Mouse (Mus musculus) adrenal gland, postnatal 36 days (tissue): ENCODE results near the gene Elovl6. TPM values are rescaled to one million over a fixed set of nuclear protein-coding genes. Genes with fewer than 3 reads are reported as not detected.

Experiments
- DNase-seq, 2 experiments: peaks; one replicate each; pipeline ENCODE4 v3.0.0; 2021; ENCODE audit warnings: mixed read lengths in 1 of 2
- total RNA-seq, 2 experiments: library from RNA; stranded (reverse); gene quantifications; 2 replicates each; pipeline ENCODE4 v1.2.3; 2021

Gene Elovl6
- total RNA-seq, 2 experiments from 2014 or later, result 90.1 to 91.1 TPM

DNA sequence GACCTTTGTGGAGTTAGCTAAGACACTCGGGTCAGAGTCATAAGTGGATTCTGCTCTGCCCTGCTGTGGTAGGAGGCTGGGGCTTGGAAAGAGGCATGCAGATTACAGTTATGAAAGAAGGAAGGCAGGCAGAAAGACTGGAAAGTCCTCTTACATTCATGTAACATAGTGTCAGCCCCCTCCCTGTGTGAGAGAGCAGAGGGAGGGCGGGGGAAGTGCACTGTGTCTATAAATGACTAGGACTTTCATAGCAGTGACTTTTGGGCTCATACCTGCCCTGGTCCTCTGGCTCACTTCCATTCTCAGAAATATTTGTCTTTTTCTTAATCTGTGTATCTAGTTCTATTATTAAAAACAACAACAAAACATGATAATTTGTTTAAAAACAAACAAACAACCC is 33.9 kb downstream of the Elovl6 start:
- no peak for DNase-seq

DNA sequence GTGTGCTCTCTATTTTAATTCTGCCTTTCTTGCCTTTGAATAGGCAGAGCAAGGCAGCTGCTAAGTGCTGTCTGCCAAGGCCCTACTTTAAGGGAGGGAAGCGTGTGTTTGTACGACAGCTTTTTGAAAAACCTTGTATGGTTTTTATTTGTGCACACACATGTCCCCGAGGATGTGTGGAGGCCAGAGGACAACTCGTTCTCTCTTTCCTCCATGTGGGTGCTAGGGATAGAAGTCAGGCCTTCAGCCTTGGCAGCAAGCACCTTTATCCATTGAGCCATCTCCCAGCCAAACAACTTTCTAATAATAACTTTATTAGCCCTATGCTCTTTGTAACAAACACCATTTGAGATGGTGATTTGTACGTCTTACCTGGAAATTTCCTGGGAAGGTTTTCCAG is 34.7 kb downstream of the Elovl6 start:
- no peak for DNase-seq

DNA sequence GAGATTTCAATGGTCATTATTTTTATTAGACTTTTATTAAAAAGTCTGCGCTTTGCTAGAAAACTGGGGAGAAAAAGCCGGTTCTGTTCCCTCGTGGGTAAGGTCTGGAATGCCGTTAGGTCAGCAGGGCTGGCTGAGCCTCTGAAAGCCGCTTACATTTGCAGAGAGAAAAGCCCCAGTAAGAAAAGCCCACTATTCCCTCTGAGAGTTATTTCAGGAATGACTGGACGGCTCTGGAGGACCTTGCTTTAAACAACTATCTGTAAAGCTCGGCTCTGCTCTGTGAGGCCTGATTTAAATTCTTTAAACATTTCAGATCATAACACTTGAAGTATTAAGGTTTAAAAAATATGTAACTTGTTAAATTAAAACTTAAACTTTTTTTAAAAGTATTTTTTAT is 36.4 kb downstream of the Elovl6 start:
- DNase-seq, result no peak

DNA sequence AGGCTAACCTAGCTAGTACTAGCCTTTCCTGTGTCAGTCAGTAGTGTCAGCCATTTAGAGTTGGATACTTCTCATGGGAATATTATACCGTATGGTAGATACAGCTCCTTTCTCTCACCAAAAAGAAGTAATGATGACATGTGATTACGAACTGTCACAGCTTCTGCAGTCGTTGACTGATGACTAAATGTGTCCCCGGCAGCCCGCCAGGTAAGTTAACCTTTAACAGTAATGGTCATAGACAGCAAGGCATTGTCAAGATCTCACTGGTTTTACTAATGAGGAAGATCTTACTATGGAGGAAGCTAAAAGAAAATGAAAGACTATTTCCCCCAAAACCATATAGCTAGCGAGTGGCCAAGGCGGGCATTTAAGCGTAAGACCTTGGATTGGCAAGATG is 38.8 kb downstream of the Elovl6 start:
- no peak for DNase-seq

DNA sequence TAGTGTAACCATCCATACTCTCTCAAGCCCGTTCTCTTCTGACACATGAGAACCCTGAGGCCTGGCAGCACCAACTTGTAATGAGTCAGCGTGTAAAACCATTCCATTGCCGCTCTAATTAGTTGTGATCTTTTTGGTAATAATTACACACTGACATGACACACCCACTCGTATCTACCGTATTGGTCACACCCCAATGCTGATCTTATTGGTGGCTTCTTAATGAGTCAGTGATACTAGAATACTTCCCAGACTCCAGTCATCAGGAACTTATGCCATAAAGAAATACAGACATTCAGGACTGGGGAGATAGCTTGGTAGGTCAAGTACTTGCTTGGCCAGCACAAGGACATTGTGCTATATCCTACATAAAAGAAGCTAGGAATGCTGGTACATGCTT is 39.5 kb downstream of the Elovl6 start:
- no peak for DNase-seq

DNA sequence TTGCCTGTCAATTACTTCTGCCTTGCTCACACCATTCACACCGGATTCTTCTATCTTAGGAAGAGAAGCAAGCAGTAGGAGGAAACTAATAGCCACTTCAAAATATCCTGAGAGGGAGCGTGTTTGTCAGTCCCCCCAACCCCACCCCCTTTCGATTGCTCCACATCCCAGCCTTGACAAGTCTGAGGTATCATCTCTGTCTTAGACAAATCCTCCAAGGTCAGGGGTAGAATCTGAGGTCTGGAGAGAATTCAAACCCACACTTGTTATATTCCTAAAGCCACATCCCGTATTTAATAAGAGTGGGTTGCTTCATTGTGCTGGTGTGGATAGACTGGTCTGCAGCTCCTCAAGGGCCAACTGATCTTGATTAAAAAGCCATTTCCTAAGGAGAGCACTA is 40.8 kb downstream of the Elovl6 start:
- DNase-seq, result no peak

DNA sequence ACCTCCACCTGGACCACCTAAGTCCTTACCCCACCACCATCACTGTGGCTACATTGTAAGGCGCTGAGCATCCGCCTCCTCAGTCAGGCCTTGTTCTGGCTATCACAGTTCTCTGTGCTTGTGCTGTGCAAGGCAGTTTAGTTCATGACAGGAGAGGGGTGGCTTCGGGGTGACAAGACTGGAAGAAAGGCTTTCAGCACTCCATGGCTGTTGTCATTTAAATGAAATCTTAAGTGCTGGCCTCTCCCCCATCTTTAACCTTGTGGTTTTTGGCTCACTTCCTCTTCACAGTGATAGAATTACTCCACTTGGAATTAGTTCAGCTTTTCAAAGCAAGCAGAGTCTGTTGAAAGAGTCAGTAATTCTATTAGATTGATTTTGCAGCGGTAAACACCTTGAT is 41.5 kb downstream of the Elovl6 start:
- DNase-seq, result no peak

DNA sequence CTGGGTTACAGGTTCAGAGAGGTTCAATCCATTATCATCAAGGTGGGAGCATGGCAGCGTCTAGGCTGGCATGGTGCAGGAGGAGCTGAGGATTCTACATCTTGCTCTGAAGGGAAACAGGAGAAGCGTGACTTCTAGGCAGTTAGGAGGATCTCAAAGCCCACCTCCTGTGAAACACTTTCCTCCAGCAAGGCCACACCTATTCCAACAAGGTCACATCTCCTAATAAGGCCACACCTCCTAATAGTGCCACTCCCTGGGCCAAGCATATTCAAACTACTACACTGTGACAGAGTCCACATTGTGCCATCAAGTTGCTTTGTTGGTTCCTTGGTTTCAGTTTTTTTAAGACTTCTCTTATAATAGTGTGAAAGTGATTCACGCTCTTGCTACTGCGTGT is 42.9 kb downstream of the Elovl6 start:
- no peak for DNase-seq

DNA sequence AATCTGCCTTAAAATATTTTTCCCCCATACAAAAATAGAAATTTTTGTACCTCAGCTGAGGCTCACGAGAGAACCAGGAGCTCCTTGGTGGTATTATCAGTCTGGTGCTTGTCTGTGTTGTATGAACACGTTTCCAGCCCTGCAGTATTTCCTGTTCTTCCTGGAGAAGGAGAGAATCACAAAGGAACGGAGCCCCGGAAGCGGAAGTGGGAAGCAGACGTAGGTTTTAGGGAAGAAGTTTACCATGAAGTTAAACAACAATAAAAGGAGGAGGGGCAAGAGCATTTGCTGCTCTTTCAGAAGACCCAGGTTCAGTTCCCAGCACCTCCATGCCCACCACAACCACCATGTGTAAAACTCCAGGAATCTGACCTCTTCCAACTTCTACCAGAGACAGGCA is 44.4 kb downstream of the Elovl6 start:
- no peak for DNase-seq

DNA sequence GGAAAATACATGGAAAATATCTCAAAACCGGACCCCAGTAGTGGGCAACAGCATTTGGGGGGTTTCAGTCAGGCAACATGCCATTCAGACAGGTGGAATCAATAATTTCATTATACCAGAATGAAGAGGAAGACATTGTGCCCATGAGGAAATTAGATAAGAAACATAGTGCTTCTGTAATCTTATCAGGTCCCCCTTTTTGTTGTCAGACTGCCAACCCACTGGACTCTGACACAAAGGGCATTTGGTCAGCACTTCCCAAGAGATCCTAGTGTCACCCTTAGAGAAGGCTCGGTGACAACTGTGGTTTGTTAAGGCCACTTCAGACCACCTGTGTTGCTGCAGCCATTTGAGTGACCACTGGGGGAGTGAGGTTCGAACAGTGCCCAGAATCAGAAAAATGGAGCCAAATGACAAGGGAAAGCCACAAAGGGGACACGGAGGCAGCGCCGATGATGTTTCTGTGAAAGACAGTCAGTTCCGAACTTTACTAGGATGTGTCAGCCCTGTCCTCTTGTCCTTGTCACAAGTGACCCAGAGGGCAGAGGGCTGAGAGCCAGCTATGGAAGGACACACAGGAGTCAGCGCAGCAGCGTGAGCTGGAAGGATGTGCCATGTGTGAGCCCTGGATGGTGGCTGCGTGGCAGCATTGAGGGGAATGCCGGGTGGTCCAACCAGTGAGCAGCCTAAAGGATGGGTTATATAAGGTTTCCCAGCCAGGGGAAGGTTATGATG is 46.8 kb downstream of the Elovl6 start:
- peak; percentile 67 to 77 for DNase-seq

DNA sequence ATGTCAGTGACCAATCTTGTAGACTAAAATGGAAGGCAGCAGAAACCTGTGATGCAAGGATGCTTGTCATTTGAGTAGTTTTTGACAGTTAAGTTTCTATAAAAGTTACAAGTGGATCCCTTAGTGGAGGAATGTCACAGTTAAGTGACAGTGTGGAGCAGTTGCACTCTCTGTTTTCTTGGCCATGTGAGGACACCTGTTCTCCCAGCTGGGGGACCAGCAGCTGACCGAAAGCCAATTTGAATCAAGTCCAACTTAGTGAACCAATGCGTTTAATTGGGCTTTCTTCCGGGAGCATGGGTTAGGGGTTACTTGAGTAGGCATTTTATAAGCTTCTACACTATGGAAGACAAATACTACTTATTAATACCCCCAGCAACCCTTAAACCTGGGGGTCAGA is 48.9 kb downstream of the Elovl6 start:
- DNase-seq, result no peak

DNA sequence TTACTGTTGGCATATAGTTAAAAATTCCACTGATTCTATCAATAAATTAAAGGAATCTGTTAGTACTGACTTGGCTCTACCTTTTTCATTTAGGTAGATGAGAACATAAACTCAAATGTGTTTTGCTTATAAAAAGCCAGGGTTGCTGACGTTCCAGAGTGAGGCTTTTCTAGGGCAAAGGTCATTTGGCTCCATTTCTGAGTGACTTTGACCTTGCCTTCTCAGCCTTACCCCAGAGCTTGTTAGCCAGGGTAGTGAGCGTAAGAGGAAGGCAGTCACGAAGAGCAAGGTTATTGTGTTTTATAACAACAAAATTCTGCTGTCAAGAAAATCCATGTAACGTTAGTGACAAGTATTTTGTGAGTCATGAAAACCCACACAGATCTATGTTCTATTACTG is 50.3 kb downstream of the Elovl6 start:
- DNase-seq, result peak; percentile 36 to 58

DNA sequence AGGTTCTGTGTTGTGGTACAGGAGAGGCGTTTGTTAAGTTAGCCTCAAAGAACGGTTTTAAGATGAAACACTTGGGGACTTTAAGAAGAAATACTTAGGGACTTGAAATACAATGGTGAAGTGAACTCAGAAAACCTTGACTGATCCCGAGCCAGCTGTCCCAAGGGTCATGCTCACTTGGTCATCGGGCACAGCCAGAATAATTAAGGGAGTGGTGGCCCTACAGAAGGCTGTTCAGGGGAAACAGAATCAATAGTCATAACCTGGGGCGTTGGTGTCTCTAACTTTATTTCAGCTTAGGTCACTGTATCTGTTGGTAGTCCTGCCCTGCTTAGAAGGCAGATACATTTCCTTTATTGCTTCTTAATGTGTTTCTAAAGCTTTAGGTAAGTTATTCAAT is 51.1 kb downstream of the Elovl6 start:
- peak; percentile 20 to 41 for DNase-seq

DNA sequence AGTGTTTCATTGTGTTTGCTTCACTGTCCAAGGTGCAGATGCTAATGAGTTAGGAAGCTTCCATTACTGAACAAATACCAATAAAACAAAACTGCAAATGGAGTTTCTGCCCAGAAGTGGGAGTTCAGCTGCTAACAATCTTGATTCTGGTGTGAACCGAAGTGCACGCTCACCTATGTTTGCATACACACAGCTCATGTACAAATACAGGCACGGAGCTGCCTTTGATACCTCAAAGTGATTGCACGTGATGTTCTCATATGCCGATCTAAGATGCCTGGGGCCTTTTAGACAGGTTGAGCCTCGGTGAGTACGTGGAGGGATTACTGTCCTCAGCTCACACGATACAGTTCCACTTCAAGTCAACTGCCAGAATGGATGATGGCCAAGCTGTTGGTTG is 55.8 kb downstream of the Elovl6 start:
- DNase-seq, result no peak

DNA sequence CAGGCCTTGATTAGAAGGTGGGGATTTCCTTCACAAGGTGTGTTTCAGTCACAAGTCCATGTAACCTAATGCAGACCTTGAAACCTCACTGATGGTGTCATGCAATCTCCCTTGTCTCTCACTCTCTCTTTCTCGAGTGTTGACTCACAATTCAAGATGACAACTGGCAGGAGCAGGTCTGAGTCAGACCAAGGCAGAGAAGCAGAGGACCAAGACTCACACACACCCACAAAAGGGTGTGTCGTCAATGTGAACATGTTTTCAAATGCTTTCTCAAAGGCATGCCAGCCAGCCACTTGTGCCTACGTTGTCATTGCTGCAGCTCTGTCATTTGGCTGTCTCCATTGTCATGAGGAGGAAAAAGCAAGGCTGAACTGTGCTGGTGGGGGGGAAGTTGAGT is 56.6 kb downstream of the Elovl6 start:
- DNase-seq, result peak in 1 of 2 experiments; percentile 29

DNA sequence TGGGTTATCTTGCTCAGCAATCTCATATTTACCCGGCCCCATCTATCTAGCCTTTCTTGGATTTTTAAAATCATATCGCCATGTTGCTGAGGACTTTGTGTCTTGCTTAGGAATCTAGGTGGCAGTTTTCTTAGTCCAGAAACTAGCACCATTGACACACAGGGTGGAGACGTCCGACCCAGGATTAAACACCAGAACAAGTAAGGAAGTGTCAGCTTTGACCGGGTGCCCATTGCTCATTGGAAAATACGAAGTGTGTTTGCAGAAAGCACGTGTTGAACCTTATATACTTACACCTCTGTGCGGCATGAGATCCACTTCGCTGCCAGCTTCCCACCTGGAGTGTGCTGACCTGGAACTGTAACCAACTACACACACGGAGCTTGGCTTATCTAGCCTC is 57.5 kb downstream of the Elovl6 start:
- no peak for DNase-seq

DNA sequence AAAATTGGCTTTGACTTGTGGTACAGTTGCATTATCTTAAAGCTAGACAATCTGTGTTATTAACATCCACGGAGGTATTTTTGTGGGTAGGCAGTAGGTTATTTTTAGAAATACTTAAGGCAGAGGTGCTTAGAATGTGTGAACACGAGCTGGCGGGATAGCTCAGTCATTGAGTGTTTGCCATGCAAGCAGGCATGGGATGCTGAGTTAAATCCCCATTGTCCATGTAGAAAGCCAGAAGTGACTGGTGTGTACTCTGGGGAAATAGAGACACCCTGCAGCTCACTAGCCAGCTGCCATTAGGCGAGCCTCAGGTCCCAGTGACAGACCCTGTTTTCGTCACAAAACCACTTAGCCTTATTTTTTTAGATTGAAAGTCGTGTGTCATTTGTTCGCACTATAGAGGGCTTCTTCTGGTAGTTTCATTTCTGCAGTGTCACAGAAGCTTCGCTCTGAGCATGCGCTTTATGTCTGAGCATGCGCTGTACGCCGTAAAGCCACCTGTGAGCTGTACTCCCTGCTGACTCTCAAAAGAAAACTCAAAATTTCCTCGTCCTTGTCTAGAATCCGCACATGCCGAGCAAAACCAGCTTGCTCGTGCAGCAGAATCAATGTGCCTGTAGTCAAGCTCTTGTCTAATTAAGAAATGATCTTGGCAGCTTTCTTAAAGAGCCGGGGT is 58.5 kb downstream of the Elovl6 start:
- DNase-seq, result no peak

DNA sequence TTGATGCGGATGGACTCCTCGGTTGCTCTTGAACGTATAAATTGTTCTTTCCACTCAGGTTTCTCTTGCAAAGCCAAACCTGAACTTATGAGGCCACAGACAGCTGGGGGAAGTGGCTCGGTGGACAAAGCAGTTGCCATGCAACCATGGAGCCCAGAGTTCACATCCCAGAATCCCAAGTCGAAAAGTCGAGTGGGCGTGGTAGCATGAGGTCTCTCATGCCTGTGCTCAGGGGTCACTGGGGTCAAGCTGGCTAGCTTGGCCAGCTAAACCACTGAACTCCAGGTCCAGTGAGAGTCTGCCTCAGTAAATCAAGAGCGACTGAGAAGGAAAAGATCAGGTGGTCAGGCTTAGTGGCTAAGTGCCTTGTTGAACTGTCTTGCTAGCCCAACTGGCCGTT is 59.1 kb downstream of the Elovl6 start:
- DNase-seq, result no peak

DNA sequence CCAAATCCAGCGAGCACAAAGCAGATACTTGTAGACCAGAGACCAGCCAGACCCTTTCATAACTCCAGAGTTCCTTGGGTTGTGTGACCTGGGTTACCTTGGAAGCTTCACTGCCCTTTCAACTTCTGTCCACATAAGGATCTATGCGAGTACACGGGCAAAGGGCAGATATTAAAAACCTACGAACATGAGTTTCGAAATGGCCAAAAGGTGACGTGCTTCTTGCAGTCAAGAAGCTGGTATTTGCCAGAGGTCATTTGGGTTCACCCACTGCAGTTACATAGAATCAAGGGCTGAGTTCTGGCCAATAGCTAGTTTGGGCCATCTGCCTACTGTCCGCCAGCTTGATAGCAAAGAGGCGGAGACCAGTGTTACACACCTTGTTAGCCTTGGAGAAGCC is 59.6 kb downstream of the Elovl6 start:
- peak in 1 of 2 experiments; percentile 16 for DNase-seq

DNA sequence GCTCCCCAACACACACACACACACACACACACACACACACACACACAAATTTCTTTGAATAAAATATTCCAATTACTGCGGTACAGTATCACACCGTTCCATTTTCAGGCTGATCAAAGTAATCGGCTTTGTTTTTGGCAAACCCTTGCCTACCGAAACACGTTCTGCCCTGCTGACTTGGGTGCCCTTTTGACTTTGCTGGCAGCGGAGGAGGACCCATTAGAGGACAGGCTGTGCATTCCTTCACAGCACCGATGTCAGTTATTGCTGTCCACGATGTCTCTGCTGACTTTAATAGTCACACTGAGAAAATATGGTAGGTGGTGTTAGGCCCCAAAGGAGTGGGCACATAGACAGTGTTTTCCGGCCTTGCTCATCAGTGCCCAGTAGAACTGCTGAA is 60.8 kb downstream of the Elovl6 start:
- DNase-seq, result no peak

DNA sequence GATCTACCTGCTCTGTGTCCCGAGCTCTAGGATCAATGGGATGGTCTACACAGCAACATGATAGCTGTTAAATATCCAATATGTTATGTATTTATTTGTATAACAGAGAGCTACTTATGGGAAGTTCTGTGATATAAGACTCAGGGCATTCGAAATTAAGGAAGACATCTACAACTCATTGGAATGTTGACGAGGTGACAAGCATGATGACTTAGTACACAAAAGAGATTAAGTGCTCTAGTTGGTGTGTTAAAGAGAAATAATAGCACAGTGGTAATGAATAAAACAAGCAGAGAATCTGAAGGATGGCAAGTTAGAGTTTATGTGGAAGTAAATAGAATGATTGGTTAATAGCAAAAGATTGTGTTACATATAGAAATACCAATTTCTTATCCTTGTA is 61.6 kb downstream of the Elovl6 start:
- DNase-seq, result no peak

DNA sequence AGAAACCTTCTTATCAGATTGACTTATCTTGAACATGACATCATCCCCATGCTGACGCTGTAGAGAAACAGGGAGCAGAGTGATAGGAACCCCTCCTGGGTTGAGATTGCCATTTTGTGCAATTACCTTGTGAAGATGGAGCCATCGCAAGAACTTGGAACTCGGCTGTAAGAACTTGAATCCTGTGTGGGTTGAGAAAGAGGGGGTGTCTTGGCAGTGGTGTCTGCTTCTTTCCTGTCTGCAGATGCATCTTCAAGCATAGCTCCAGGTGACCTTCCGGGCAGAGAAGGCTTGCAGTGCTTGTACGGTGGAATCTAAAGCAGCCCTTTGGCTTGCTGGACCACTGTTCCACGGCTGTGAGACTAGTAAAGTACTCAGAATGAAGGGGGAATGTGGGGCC is 63.9 kb downstream of the Elovl6 start:
- no peak for DNase-seq

DNA sequence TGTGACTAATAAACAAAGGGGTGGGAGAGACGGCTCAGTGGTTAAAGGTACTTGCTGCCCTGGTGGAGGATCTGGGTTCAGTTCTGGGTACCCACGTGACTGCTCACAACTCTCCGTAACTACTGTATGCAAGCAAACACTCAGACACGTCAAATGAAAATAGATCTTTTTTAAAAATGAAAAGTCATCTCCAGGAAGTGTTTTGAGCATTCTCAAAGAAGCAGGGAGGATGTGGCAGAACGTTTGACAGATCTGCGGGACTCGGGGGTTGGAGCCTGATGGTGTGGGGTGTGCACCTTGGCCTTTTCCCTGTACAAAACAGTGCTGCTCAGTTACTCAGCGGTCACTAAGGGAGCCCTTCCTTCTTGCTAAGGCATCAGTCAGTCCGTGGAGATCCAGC is 70.1 kb downstream of the Elovl6 start:
- DNase-seq, result no peak

DNA sequence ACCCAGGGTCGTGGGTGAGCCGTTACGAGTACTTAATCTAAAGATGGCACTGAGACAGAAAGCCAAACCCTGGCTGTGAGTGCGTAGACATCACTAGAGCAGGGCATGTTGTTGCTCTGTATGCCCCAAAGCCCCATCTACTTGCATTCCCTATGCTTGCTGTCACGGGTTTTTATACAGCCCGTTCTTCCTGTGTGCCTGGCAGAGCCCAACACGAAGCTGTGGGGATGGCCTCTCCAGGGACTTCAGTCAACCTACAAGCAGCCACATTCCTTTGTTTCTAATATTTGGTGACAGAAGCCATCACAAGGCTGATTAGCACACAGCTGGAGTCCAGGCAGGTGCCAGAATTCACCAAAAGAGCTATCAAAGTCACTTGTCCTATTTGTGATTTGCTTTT is 73.3 kb downstream of the Elovl6 start:
- DNase-seq, result no peak
